Mouse (Mus musculus) kidney, adult 10 weeks (tissue): Measurements from ENCODE around the gene Olfr866. TPM values are rescaled to one million over a fixed set of nuclear protein-coding genes. Genes with fewer than 3 reads are reported as not detected.

ENCODE experiments used
- polyA plus RNA-seq: library from polyadenylated mRNA; stranded (reverse); fragments of 350-450 nt; fragmentation: Illumina TruSeq; extraction: RNeasy Lipid Tissue Mini Kit (QIAGEN cat#74804); gene quantifications from one replicate; pipeline ENCODE4 v1.2.3, GENCODE M21; 2014; ENCODE audit warnings: low read depth, low replicate concordance

Gene Olfr866
- polyA plus RNA-seq: not detected

DNA sequence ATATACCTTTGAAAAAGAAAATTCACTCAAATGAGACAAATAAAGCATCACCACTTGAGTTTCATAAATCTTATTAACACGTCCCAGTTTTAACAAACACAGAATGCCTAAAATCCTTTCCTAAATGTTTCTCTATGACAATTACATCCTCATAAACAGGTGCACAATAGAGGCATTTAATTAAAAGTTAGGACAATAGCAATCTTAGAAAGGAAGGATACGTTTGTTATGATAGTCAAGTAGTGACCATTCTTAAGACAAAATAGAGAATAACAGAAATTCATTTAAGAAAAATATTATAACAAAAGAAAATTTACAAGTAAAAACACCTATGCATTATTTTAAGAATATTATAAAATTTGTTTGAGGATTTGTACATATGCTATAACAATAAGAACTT is at the start of gene Olfr866:
Olfr866 (minus strand) TSS at position 101 of the 400 bp plus-strand sequence.

GRCm38 (mm10) chr9:20057462-20057861 is 29.6 kb upstream of the Olfr866 start, which contains the start of gene Olfr867:
Olfr867 (minus strand) TSS chr9:20057562.

Other genes with a start within 250 kb of the Olfr866 start
- not detected for gene Olfr58, start 247.8 kb downstream of the Olfr866 start, polyA plus RNA-seq
- not detected for gene Olfr859, start 223.1 kb downstream of the Olfr866 start, polyA plus RNA-seq
- gene Olfr860, start 178.3 kb downstream of the Olfr866 start, polyA plus RNA-seq: not detected
- gene Olfr862, start 140.0 kb downstream of the Olfr866 start, polyA plus RNA-seq: not detected
- not detected for gene Olfr77, start 111.2 kb downstream of the Olfr866 start, polyA plus RNA-seq
- not detected for gene Olfr867, start 29.5 kb upstream of the Olfr866 start, polyA plus RNA-seq
- not detected for gene Olfr868, start 70.6 kb upstream of the Olfr866 start, polyA plus RNA-seq
- not detected for gene Olfr869, start 101.0 kb upstream of the Olfr866 start, polyA plus RNA-seq
- gene Olfr870, start 146.0 kb upstream of the Olfr866 start, polyA plus RNA-seq: not detected
- not detected for gene Olfr871, start 184.2 kb upstream of the Olfr866 start, polyA plus RNA-seq
- not detected for gene Olfr872, start 209.1 kb upstream of the Olfr866 start, polyA plus RNA-seq